Mouse (Mus musculus) gastrocnemius, adult 2 months (tissue): Measurements from ENCODE around the gene Spen. TPM values are rescaled to one million over a fixed set of nuclear protein-coding genes. Genes with fewer than 3 reads are reported as not detected.
"Not testable (repeated sequence)": the region's sequence is repeated elsewhere in the genome, so short reads cannot be mapped to it uniquely, and the experiment has no call there.

Experiments used
- DNase-seq: peaks from one replicate; pipeline ENCODE4 v3.0.0; 2022
- H3K27ac ChIP-seq: fragments of 200-600 bp; 2 replicates; pipeline ENCODE4 v1.8.1; 2022; ENCODE audit warnings: mild to moderate bottlenecking
- H3K4me3 ChIP-seq: fragments of 200-600 bp; 2 replicates; pipeline ENCODE4 v1.8.1; 2022; ENCODE audit warnings: mild to moderate bottlenecking, moderate library complexity
- CTCF ChIP-seq: fragments of 200-600 bp; IDR thresholded peaks from 2 replicates; pipeline ENCODE4 v1.8.1; 2022; ENCODE audit warnings: antibody characterized with exemption, mild to moderate bottlenecking, moderate library complexity
- intact Hi-C: fragments of 180-260 bp; cut with DNase I; formaldehyde crosslinking; loops from one replicate; pipeline ENCODE4 v1.15.1; 2025
- total RNA-seq, 2 experiments: library from RNA; stranded (reverse); gene quantifications; 2 replicates each; pipeline ENCODE4 v1.2.3; 2021

The Spen gene
- total RNA-seq, 2 experiments from 2014 or later: 23.3 to 25.1 TPM

DNA sequence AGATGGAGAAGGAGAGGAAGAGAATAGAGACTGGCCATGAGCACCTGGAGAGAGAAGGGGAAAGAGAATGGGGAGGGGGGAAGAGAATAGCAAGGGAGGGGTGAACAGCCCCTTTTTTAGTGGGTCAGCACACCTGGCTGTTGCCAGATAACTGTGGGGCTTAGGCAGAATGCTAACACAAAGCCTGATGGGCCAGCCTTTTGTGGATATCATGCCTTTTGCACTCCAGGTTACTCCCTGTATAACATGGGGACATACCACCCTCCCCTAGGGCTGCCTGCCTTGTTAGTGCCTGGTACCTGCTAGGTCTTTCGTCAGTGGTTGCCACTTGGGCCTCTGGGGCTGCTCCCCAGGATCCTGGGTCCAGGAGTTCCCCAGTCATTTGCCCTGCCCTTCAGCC is 32.4 kb upstream of the Spen start:
- H3K27ac ChIP-seq: peak overlapping the region; percentile 63
- no peak for TF ChIP-seq CTCF
- no peak overlapping the region for H3K4me3 ChIP-seq
- no peak for DNase-seq
- intact Hi-C loops: no loop called here

DNA sequence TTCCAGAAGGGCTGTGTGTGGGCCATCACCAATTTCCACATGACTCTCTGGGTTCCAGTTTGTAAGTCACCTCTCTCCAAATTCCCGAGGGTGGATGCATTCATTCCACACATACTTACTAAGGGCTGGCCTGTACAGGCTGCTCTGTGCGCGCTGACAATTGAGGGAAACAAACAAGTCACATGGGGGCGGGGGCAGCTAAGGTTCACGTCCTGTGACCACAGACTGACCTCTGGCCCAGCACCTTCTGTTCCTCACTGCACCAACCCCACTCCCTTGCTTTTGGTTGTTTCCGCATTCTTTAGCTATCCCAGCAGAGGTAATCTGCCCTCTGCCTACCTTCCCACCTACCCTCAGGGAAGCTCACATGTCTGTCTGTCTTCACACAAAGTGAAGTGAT is 31.6 kb upstream of the Spen start:
- TF ChIP-seq CTCF: no peak
- peak; percentile 62 for DNase-seq
- no peak overlapping the region for H3K4me3 ChIP-seq
- intact Hi-C loops: no loop called here
- H3K27ac ChIP-seq: peak overlapping the region; percentile 83

DNA sequence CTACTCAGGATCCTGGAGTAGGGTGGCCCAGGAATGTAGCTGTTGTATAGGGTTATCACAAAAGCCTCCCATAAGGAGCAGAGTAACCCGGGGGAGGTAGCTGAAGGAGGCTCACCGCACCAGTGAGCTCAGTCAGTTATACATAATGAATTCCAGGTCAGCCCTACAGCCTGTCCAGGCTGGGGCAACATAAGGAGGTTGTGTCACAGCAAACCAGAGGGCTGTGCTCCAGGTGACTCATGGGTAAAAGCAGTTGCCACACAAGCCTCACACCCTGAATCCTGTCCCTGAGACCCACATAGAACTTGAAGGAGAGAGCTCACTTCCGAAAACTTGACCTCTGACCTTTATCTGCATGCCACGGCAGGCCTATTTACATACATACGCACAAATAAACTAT is 30.6 kb upstream of the Spen start:
- TF ChIP-seq CTCF: no peak
- DNase-seq: no peak
- intact Hi-C loops: no loop called here

DNA sequence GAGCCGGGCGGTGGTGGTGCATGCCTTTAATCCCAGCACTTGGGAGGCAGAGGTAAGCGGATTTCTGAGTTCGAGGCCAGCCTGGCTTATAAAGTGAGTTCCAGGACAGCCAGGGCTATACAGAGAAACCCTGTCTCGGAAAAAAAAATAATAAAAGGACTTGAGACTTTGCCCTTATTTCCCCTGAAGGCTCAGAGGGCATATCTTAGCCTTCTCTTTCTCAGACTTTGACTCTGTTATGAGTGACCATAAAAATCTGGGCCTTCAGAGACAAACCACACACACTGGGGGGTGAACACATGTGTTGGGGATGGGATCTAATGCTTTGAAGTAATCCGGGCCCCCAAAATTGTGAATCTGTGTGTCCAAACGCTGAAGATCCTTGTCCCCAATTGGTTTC is 28.8 kb upstream of the Spen start:
- H3K4me3 ChIP-seq, DNase-seq, intact Hi-C loops: not testable (repeated sequence)
- H3K27ac ChIP-seq: peak overlapping the region; percentile 16; the same call in 1 of the 2 replicates

More for the DNA sequence above, 30.6 kb upstream of the Spen start:
- H3K27ac ChIP-seq: peak overlapping the region; percentile 83
- H3K4me3 ChIP-seq: no peak overlapping the region

DNA sequence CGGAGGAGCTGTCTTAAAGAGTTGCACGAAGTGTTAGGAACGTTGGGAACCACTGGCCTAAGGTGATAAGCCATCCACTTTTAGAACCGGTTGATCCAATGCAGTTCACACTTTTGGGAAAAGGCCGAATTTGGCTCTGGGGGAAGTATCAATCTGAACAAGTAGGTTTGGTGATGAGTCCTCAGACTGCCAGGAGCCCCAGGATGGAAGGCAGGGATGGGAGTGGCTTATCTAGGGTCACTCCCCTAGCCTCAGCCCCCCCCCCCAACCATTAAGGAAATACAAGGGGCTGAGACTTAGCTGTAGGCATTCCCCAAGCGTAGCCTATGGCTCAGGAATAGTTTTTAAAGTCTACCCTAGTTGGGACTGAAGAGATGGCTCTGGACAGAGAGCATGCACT is 27.8 kb upstream of the Spen start:
- no peak for TF ChIP-seq CTCF
- DNase-seq: no peak
- intact Hi-C loops: no loop called here
- peak overlapping the region; percentile 86 for H3K27ac ChIP-seq
- H3K4me3 ChIP-seq: no peak overlapping the region

DNA sequence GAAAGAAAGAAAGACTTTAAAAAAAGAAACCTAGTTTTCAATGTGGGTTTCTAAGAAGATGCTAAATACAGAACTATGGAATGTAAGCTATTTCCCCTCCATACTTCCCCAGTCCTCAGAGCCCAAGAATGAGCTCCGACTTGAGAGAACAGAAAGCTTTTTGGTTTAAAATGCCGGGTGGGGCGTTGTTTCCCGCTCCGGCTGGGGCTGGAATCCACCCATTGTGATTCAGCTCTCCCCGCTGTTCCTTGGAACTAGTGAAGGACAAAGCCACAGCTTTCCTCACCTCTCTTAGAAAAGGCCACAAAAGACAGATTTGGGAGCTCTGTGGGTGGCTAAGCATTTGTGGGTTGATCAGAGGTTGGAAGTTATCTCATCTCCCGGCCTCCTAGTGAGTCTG is 26.9 kb upstream of the Spen start:
- Histone ChIP-seq H3K27ac (peak overlapping the region; percentile 86), H3K4me3 (no peak overlapping the region)
- no peak for TF ChIP-seq CTCF
- intact Hi-C loops: no loop called here
- peak; percentile 55 for DNase-seq

DNA sequence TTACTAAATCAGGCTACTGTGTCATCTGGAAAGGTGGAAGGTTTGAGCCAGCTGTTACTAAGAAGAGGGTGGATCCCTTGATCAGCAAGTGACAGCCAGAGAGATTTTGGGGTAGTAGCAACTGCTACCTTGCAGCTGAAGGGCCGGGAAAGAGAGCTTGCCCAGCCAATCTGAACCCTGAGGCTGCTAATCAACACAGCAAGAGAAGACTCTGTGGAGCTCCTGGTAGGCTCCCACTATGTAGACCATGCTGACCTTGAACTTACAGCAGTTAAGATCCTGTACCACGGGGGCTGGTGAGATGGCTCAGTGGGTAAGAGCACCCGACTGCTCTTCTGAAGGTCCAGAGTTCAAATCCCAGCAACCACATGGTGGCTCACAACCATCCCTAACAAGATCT is 26.3 kb upstream of the Spen start:
- DNase-seq: no peak
- intact Hi-C loops: no loop called here
- no peak for TF ChIP-seq CTCF
- Histone ChIP-seq H3K4me3 (no peak overlapping the region), H3K27ac (peak overlapping the region; percentile 86)

DNA sequence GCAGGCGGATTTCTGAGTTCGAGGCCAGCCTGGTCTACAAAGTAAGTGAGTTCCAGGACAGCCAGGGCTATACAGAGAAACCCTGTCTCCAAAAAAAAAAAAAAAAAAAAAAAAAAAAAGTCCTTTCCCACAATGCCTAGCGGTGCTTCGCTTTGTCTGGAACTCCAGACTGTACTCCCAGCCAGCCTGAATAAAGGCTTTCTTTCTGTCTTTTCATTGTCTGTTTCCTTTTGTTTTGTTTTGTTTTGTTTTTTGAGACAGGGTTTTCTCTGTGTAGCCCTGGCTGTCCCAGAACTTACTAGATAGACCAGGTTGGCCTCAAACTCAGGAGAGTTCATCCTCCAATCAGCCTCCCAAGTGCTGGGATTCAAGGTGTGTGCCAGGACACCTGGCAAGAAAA is 25.8 kb upstream of the Spen start:
- no peak overlapping the region for H3K4me3 ChIP-seq
- DNase-seq: no peak
- H3K27ac ChIP-seq: peak overlapping the region; percentile 86; the same call in 1 of the 2 replicates
- TF ChIP-seq CTCF: no peak
- intact Hi-C loops: no loop called here

DNA sequence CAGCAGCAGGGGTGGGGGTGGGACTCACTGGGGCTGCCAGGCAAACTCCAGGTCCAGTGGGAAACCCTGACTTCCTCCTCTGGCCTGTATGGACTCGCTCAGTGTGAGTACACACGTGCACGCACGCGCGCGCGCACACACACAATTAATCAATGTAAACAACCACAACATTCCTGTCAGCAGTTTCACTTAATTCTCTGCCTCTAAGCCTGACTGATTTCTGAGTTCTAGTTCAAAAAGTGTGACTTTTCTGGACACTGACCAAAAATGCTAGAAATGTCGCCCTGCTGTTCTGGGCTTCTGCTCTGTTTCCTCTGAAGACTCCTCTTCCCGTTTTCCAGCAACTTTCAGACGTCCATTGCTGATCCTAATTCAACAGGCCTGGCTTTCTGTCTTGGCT is 23.9 kb upstream of the Spen start:
- TF ChIP-seq CTCF: no peak
- intact Hi-C loops: no loop called here
- H3K4me3 ChIP-seq: no peak overlapping the region

DNA sequence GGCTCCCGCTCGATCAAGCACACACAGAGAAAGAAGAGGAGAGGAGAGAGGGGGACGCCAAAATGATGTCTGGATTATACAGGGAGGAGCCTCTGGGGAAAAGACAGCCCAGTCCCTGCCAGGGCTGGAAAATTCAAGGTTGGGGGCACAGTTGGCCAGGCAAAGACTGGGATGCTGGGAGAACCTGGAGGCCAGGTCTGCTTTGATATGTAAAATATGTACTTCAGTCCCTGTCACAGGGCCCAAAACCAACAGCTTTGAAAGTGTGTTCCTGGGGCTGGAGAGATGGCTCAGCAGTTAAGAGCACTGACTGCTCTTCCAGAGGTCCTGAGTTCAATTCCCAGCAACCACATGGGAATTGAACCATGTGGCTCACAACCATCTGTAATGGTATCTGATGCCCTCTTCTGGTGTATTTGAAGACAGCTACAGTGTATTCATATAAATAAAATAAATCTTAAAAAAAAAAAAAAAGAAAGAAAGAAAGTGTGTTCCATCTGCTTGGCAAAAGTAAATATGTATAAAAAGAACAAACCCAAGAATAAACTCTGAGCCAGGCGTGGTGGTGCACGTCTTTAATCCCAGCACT is 23.0 kb upstream of the Spen start:
- H3K27ac ChIP-seq, H3K4me3 ChIP-seq, intact Hi-C loops, DNase-seq: not testable (repeated sequence)
- TF ChIP-seq CTCF: peak; percentile 39

More for the DNA sequence above, 23.9 kb upstream of the Spen start:
- no peak overlapping the region; the same call in none of the 2 replicates for H3K27ac ChIP-seq
- DNase-seq: no peak

DNA sequence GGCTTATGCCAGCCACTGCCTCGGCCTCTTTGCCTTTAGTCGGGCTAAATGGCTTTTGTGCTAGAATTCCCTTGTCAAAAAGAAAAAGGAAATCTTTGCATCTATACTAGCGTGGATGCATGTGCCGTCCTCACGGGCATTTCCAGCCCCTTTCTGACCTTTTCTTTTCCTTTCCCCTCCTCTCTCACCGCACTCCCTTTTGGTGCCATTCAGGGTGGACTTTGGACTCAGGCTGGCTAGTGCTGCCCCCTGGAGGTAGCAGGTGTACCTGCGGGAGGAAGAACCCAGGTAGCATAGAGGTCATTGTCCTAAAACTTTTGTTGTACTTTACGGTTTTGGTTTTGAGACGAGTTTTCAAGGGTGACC is 21.5 kb upstream of the Spen start:
- Histone ChIP-seq H3K27ac (peak overlapping the region; percentile 100), H3K4me3 (peak overlapping the region; percentile 85)
- peak; percentile 98 for TF ChIP-seq CTCF
- peak; percentile 88 for DNase-seq
- intact Hi-C loops: loop anchor here (1.0 to 5.0 kb wide), 2 partner anchors 58 to 129 kb away; no protein-coding TSS in a partner anchor

DNA sequence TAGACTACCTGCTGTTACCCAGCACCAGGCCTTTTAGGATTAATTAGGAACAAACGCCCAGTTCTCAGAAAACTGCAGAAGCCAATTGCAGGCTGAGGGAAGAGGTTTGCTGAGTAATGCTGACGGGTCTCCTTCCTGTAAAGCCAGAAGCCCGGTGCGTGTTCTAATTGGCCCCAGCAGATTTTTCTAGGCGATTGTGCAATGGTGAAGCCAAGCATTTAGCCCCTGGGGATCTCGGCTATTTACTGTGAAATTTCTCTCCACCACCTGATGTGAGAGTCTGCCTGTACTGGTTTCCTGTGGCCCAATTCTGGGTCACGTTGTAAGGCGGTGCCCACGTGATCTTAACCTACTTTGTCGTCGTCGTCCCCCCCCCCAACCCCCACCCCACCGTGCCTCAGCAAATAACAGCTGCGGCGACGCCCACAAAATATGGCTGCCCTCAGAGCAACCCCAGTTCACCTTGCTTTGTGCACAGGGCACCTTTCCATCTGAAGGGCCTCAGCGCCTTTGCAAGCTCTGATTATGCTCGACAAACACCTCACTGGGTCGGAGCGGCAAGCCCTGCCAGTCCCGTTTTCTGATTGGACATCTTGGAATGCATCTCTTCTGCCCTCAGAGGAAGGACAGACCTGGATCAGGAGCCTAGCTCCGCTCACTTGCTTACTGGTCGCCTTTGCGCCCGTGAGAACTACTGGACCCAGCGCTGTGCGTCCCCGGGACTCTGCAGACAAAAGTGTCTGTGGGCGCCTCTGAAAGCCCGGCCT is 20.9 kb upstream of the Spen start:
- H3K4me3 ChIP-seq: peak overlapping the region; percentile 85
- H3K27ac ChIP-seq: peak overlapping the region; percentile 100
- DNase-seq: peak; percentile 88
- intact Hi-C loops: loop anchor here (5.0 kb wide), 1 partner anchor 57 kb away; no protein-coding TSS in a partner anchor
- TF ChIP-seq CTCF: no peak

DNA sequence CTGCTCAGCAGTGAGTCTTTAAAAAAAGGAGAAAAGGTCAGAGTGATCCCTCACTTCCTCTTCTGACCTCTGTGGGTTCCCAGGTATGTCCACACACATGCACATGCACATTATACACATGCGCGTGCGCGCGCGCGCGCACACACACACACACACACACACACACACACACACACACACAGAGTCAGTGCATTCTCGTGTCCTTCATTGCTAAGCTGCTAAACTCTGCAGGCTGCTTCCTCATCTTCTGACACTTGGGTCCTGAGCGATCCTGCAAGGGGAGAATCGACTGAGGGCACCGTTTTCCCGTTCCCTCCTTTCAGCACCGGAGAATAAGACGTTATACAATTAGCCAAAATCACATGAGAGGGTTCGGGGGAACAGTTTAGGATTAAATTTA is 20.3 kb upstream of the Spen start:
- intact Hi-C loops: loop anchor here (5.0 kb wide), 1 partner anchor 56 kb away; no protein-coding TSS in a partner anchor

DNA sequence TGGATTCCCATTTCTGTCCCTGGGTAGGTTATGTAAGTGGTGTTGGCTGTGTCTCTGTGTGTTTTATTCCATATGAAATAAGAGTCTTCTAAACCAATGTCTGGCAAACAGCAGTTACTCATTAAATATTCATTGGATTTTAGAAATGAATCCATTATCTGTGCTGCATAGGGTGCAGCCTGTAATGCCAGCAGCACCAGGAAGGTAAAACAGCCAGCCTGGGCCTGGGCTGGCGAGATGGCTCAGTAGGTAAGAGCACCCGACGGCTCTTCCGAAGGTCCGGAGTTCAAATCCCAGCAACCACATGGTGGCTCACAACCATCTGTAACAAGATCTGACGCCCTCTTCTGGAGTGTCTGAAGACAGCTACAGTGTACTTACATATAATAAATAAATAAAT is 17.8 kb upstream of the Spen start:
- not testable (repeated sequence) for H3K4me3 ChIP-seq, DNase-seq
- H3K27ac ChIP-seq: peak overlapping the region; percentile 12; the same call in 1 of the 2 replicates
- intact Hi-C loops: loop anchor here (5.0 kb wide), 1 partner anchor 54 kb away; no protein-coding TSS in a partner anchor

More for the DNA sequence above, 20.3 kb upstream of the Spen start:
- peak; percentile 32 for DNase-seq
- Histone ChIP-seq H3K27ac (peak overlapping the region; percentile 100), H3K4me3 (peak overlapping the region; percentile 85)
- TF ChIP-seq CTCF: no peak

DNA sequence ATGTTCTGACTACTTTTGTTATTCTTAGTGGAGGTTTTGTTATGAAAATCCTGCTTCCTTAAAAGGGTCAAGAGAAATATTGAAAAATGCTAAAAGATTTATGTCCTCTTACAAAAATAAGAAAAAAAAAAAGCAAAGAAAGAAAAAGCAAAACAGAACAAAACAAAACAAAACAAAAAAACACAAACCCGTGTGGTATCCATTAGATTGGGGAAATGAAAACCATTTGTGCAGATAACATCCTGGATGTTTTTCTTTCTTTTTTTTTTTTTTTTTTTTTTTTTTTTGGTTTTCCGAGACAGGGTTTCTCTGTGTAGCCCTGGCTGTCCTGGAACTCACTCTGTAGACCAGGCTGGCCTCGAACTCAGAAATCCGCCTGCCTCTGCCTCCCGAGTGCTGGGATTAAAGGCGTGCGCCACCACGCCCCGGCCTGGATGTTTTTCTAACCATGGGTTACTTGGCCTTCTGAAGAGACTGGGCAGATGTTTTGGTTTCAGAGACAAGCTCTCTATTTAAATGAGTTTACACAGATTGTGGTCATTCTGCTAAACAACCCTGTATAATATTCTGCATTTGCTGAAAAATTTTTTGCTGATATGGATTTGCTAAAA is 16.0 kb upstream of the Spen start:
- DNase-seq, H3K27ac ChIP-seq, intact Hi-C loops, H3K4me3 ChIP-seq: not testable (repeated sequence)
